Mouse (Mus musculus) urinary bladder, postnatal 36 days (tissue): Measurements from ENCODE around the gene Man2a1.

Experiments
- DNase-seq, 2 experiments: peaks; one replicate each; pipeline ENCODE4 v3.0.0; 2022; ENCODE audit warnings: low spot score in 2 of 2, mixed read lengths in 1 of 2

Man2a1 gene

GRCm38 (mm10) chr17:64601751-64602578 is 1.4 kb downstream of the Man2a1 start:
- peak; percentile 49 to 52 for DNase-seq

GRCm38 (mm10) chr17:64603134-64603533 is 2.6 kb downstream of the Man2a1 start:
- DNase-seq = no peak

- DNase-seq = no peak
These were observed 3.0 kb downstream of the Man2a1 start for GRCm38 (mm10) chr17:64603534-64603933.

GRCm38 (mm10) chr17:64604163-64604562 is 3.6 kb downstream of the Man2a1 start:
- DNase-seq = no peak

- DNase-seq = no peak
These were observed 7.7 kb downstream of the Man2a1 start for GRCm38 (mm10) chr17:64608228-64608627.

- DNase-seq = no peak
These were observed 8.5 kb downstream of the Man2a1 start for GRCm38 (mm10) chr17:64608923-64609598.

- no peak for DNase-seq
These were observed 9.2 kb downstream of the Man2a1 start for GRCm38 (mm10) chr17:64609741-64610140.

GRCm38 (mm10) chr17:64611426-64611825 is 10.9 kb downstream of the Man2a1 start:
- no peak for DNase-seq

- DNase-seq = peak in 1 of 2 experiments; percentile 65
These were observed 11.8 kb downstream of the Man2a1 start for GRCm38 (mm10) chr17:64612135-64612885.

- DNase-seq = no peak
These were observed 12.4 kb downstream of the Man2a1 start for GRCm38 (mm10) chr17:64612930-64613329.

- DNase-seq = no peak
These were observed 12.8 kb downstream of the Man2a1 start for GRCm38 (mm10) chr17:64613351-64613750.

GRCm38 (mm10) chr17:64614804-64615203 is 14.3 kb downstream of the Man2a1 start:
- no peak for DNase-seq

- DNase-seq = no peak
These were observed 14.9 kb downstream of the Man2a1 start for GRCm38 (mm10) chr17:64615420-64615819.

- no peak for DNase-seq
These were observed 15.7 kb downstream of the Man2a1 start for GRCm38 (mm10) chr17:64616259-64616658.

GRCm38 (mm10) chr17:64617838-64618237 is 17.3 kb downstream of the Man2a1 start:
- no peak for DNase-seq

GRCm38 (mm10) chr17:64618996-64619395 is 18.5 kb downstream of the Man2a1 start:
- no peak for DNase-seq

GRCm38 (mm10) chr17:64620135-64620534 is 19.6 kb downstream of the Man2a1 start:
- DNase-seq = no peak

GRCm38 (mm10) chr17:64620627-64621026 is 20.1 kb downstream of the Man2a1 start:
- DNase-seq = no peak

- DNase-seq = no peak
These were observed 20.7 kb downstream of the Man2a1 start for GRCm38 (mm10) chr17:64621226-64621625.

GRCm38 (mm10) chr17:64621649-64622351 is 21.3 kb downstream of the Man2a1 start:
- no peak for DNase-seq

GRCm38 (mm10) chr17:64622352-64622886 is 21.9 kb downstream of the Man2a1 start:
- no peak for DNase-seq
